Mouse (Mus musculus) G1E (cell line): ENCODE data around the gene Synm.

Source experiments
- CTCF ChIP-seq: IDR thresholded peaks from 2 replicates; pipeline ENCODE4 v1.5.1; 2012; ENCODE audit warnings: low read depth, low read length, inconsistent platforms, mixed read lengths
- POLR2AphosphoS5 ChIP-seq: IDR thresholded peaks from 2 replicates; pipeline ENCODE4 v1.6.1; 2012; ENCODE audit warnings: low read depth, low read length, inconsistent platforms; ENCODE audit not compliant: insufficient replicate concordance
- TAL1 ChIP-seq: conservative IDR thresholded peaks from 2 replicates; pipeline ENCODE4 v1.6.1; 2012; ENCODE audit warnings: low read depth, low read length, inconsistent platforms, mixed read lengths

GRCm38 (mm10) chr7:67758858-67759628 lies 499 bp downstream of the Synm start:
- TF ChIP-seq POLR2AphosphoS5 = no peak
- TF ChIP-seq CTCF = no peak
- TF ChIP-seq TAL1 = no peak
